Mouse (Mus musculus): Measurements from ENCODE around the gene Pnpla7.
A peak's percentile ranks its signal among the peaks of the same experiment; 100 is the strongest.

Gene Pnpla7

GRCm38 (mm10) chr2:24987762-24988161, 11.9 kb downstream of the Pnpla7 start:
- DNase-seq (ENCODE audit: low spot score in 2 of 2), result no peak

DNA sequence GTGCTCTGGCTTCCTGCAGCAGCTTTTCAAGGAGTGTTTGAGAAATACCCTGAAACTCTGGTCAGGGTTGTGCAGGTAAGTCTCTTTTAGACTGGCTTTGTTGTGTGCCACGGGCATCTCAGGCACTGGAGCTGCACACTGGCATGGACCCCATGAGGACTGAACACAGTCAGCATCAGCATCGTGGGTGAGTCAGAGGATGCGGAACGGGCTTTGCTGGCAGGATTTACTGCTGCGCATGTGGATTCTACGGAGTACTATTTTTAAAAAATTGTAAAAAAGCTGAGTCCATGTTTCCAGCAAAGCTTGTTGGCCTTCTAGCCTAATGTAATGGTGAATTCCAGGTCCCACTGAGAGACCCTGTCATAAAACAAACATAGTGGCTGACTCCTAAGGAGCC, 19.5 kb downstream of the Pnpla7 start:
- no peak for DNase-seq (ENCODE audit: low spot score in 2 of 2)

- DNase-seq (ENCODE audit: low spot score in 2 of 2), result no peak
Observed at GRCm38 (mm10) chr2:24996471-24996870, 20.6 kb downstream of the Pnpla7 start.

- DNase-seq (ENCODE audit: low spot score in 2 of 2), result peak in 1 of 2 experiments; percentile 58
Observed at GRCm38 (mm10) chr2:25000544-25001235, 24.9 kb downstream of the Pnpla7 start.

DNA sequence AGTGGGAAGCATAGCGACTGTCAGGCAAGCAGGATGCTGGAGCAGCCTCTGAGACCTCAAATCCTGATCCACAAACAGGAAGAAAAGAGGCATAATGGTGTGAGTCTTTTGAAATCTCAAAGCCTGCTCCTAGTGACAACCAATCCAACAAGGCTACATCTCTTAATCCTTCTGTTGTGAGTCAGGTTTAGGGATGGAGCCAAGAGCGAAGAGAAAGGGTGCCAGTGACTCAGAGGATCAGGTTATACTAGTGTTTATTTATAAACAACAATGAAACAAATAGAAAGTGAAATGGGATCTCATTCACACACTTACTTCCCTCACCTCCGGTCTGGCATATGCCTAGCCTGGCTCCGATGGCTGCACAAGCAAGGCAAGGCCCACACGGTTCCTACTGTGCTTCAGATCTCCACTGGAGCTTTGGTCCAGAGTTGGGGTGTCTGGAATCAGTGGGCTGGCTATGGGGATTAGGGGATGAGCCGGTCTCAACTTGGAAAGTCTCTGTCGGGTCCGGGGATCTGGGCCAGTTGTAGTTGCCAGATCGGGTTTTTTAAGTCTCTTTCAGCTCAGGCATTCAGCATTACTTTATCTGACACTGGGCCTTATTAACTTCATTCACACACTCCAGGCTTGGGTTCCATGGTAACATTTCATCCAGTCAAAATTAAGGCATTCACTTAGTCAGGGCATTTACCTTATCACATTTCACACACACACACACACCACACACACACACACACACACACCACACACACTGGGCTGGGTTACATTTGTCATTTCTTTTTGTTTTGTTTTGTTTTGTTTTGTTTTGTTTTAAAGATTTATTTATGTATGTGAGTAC, 28.3 kb downstream of the Pnpla7 start:
- DNase-seq (ENCODE audit: low spot score in 2 of 2), result no peak

GRCm38 (mm10) chr2:25006767-25007166, 30.9 kb downstream of the Pnpla7 start:
- DNase-seq (ENCODE audit: low spot score in 2 of 2), result no peak

- DNase-seq (ENCODE audit: low spot score in 2 of 2), result peak in 1 of 2 experiments; percentile 48
Observed at GRCm38 (mm10) chr2:25008250-25008649, 32.4 kb downstream of the Pnpla7 start.

DNA sequence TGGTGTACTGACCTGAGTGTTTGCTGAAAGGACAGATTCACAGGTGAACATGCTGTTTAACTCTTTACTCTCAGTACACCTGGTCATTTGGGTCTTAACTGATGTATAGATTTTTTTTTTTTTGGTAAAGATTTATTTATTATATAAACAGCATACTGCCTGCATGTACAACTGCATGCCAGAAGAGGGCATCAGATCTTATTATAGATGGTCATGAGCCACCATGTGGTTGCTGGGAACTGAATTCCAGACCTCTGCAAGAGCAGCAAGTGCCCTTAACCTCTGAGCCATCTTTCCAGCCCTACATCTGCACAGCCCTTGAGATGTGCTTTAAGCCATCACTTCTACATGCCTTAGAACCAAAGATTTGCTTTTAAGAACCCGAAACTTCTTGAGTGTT, 46.8 kb downstream of the Pnpla7 start:
- no peak for DNase-seq (ENCODE audit: low spot score in 2 of 2)

- DNase-seq (ENCODE audit: low spot score in 2 of 2), result no peak
Observed at GRCm38 (mm10) chr2:25025109-25025508, 49.3 kb downstream of the Pnpla7 start.

- no peak for DNase-seq (ENCODE audit: low spot score in 2 of 2)
Observed at GRCm38 (mm10) chr2:25034994-25035393, 59.2 kb downstream of the Pnpla7 start.

DNA sequence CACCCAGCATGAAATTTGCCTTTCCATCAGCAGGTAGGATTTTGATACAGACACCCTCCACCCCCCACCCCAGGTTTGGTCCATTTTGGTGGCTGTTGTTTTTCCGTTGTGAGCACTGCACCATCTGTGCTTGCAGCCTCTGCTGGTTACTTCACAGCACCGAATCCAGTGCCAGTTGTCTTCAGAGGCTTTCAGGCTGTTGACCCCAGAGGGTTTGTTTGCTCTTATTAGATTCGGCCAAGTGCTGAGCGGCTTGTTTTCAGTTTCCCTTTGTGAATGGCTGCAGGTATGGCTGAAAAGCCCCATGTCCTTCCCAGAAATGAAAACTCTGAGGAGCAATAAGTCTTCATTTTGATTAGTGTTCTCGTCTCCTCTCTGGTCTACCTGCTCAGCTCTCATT, 64.3 kb downstream of the Pnpla7 start:
- DNase-seq (ENCODE audit: low spot score in 2 of 2), result no peak

DNA sequence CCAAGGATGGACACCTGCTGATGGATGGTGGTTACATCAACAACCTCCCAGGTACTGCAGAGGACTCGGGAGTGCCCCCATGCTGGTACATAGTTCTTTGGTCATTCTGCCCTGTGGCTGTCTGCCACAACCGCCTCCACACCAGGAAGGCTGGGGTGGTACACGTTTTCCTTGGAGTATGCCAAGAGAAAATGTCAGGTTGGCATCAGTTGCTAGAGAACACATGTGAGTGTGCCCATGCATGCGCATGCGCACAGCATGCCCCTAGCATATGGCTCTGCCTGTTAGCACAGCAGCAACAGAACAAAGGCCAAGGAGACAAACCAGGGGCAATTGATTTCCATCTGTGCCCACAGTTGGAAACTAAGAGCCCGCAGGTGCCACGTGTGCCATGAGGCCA, 75.1 kb downstream of the Pnpla7 start:
- DNase-seq (ENCODE audit: low spot score in 2 of 2), result no peak

GRCm38 (mm10) chr2:25051450-25051849, 75.6 kb downstream of the Pnpla7 start:
- no peak for DNase-seq (ENCODE audit: low spot score in 2 of 2)

DNA sequence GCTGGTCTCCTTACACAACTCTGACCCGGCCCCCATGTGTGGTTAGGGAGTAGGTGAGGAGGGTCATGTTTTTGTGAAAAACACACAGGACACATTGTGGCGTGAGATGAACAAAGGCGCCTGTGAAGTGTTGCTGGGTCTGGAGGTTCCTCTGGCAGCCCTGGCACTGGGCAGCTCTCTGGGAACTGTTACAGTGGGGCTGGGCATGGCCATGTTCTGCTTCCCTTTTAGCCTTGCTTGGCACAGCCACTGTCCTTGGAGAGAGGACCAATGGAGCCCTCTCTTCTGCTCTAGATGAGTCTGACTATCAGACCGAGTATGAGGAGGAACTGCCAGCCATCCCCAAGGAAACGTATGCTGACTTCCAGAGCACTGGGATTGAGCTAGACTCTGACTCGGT, 77.3 kb downstream of the Pnpla7 start:
- DNase-seq (ENCODE audit: low spot score in 2 of 2), result no peak

DNA sequence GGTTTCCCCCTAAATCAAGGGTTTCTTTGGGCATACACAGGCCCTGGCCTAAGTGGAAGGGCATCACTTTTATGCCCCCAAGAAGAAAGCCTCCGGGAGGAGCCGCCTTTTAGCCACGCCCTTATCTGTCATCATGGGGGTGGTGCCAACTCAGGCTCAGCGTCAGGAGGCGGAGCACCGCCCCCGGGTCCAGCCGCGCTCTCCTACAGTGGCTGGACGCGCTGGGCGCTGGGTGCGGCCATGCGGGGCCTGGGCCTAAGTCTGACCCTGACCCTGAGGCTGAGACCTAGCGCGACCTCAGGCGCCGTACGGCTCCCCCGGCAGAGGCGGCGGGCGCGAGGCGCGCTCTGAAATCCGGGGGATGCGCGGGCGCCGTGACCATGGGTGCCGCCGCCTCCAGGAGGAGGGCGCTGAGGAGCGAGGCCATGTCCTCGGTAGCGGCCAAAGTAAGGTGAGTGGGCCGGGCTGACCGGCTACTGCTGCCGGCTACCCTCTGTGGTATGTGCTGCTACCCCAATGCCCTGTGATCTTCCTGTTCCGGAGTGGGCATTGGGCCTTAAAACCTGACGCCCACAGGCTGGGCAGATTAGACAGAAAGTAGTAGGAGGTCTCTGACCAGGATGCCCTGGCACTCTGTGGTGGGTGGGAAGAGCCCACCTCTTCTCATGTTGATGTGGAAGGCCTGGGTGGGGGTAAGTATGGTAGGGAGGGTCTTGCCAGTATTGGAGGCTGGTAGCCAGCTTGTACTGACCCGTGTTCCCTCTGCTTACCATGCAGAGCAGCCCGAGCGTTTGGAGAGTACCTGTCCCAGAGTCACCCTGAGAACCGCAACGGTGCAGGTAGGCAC, 78.6 kb downstream of the Pnpla7 start, which contains the start of gene Nsmf:
Gene Nsmf, plus strand, starts transcription at position 135 of the 847 bp plus-strand sequence.
- peak; percentile 76 to 87 for DNase-seq (ENCODE audit: low spot score in 2 of 2)

GRCm38 (mm10) chr2:25055068-25055405, 79.2 kb downstream of the Pnpla7 start:
- peak in 1 of 2 experiments; percentile 29 for DNase-seq (ENCODE audit: low spot score in 2 of 2)

DNA sequence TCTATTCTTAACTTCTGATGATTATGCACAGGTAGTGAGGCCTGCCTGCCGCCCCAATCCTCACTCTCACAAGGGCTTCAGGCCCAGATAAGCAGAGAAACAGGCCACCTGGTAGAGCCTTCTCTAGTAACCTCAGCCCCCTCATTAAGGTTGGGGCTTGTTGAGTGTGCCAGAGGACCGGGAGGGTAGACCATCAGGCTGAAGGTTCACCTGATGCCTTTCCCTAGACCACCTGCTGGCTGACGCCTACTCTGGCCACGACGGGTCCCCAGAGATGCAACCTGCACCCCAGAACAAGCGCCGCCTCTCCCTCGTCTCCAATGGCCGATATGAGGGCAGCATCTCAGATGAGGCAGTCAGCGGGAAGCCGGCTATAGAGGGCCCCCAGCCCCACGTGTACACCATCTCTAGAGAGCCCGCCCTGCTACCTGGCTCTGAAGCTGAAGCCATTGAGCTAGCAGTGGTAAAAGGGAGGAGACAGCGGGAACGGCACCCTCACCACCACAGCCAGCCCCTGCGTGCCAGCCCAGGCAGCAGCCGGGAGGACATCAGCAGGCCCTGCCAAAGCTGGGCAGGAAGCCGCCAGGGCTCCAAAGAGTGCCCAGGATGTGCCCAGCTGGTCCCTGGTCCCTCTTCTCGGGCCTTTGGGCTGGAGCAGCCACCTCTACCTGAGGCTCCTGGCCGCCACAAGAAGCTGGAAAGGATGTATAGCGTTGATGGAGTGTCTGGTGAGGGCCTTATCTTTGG, 79.7 kb downstream of the Pnpla7 start:
- no peak for DNase-seq (ENCODE audit: low spot score in 2 of 2)

- DNase-seq (ENCODE audit: low spot score in 2 of 2), result no peak
Observed at GRCm38 (mm10) chr2:25058926-25059325, 83.1 kb downstream of the Pnpla7 start.

- DNase-seq (ENCODE audit: low spot score in 2 of 2), result no peak
Observed at GRCm38 (mm10) chr2:25063523-25063922, 87.7 kb downstream of the Pnpla7 start.

- DNase-seq (ENCODE audit: low spot score in 2 of 2), result no peak
Observed at GRCm38 (mm10) chr2:25064285-25064684, 88.5 kb downstream of the Pnpla7 start.

DNA sequence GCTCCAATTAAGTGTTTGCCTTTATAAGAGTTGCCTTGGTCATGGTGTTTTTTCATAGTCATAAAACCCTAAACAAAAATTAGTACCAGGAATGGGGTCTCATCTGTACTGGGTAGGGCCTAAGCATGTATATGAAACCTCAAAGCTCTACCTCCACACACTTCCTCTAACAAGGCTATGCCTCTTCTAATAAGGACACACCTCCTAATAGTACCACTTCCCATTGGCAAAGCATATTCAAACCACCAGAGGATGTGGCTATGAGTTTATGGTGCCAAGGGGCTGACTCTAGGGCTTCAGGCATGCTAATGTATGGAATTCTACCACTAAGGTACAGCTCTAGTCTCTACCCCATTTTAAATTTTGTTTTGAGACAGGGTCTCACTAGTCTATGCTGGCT, 89.7 kb downstream of the Pnpla7 start:
- DNase-seq (ENCODE audit: low spot score in 2 of 2), result no peak
